Mouse (Mus musculus) embryonic facial prominence, embryonic 15.5 days (tissue): Measurements from ENCODE around the gene Szrd1. TPM values are rescaled to one million over a fixed set of nuclear protein-coding genes. Genes with fewer than 3 reads are reported as not detected.

Source experiments
- ATAC-seq: fragments of 200-750 bp; cut with Nextera tagmentation; 2 replicates; pipeline ENCODE4 v1.8.0; 2017; ENCODE audit warnings: low read depth, moderate TSS enrichment; ENCODE audit not compliant: insufficient number of reproducible peaks, low FRiP score, low TSS enrichment
- H3K27ac ChIP-seq: fragments of 300-500 bp; sonication (generic); replicated peaks from 2 replicates; pipeline ENCODE4 v1.5.1; 2015; ENCODE audit warnings: mild to moderate bottlenecking, inconsistent platforms
- H3K27me3 ChIP-seq: fragments of 300-500 bp; sonication (generic); 2 replicates; pipeline ENCODE4 v1.6.1; 2015; ENCODE audit warnings: inconsistent platforms
- H3K36me3 ChIP-seq: fragments of 300-500 bp; sonication (generic); 2 replicates; pipeline ENCODE4 v1.6.1; 2015; ENCODE audit warnings: mild to moderate bottlenecking, inconsistent platforms
- H3K4me1 ChIP-seq: fragments of 300-500 bp; sonication (generic); 2 replicates; pipeline ENCODE4 v1.6.1; 2015; ENCODE audit warnings: inconsistent platforms
- H3K4me2 ChIP-seq: fragments of 300-500 bp; sonication (generic); replicated peaks from 2 replicates; pipeline ENCODE4 v1.6.1; 2015; ENCODE audit warnings: mild to moderate bottlenecking, inconsistent platforms
- H3K4me3 ChIP-seq: fragments of 300-500 bp; sonication (generic); replicated peaks from 2 replicates; pipeline ENCODE4 v1.5.1; 2015; ENCODE audit warnings: mild to moderate bottlenecking, inconsistent platforms
- H3K9ac ChIP-seq: fragments of 300-500 bp; sonication (generic); 2 replicates; pipeline ENCODE4 v1.6.1; 2015; ENCODE audit warnings: inconsistent platforms
- H3K9me3 ChIP-seq: fragments of 300-500 bp; sonication (generic); replicated peaks from 2 replicates; pipeline ENCODE4 v1.6.1; 2016; ENCODE audit warnings: inconsistent platforms
- WGBS: fragments of 180-500 bp; shearing (Covaris S2); methylation state at CpG from one replicate; pipeline ENCODE4 v1.1.7; 2015; 5-methylcytosine and 5-hydroxymethylcytosine counted together
- polyA plus RNA-seq: library from polyadenylated mRNA; unstranded; fragments of >200 nt; fragmentation: Nextera tagmentation; extraction: Ambion mirVana; gene quantifications from 2 replicates; pipeline ENCODE4 v1.2.1, GENCODE M21; 2015

The Szrd1 gene
- polyA plus RNA-seq, 1 experiment from 2014 or later, result 43.9 TPM

DNA sequence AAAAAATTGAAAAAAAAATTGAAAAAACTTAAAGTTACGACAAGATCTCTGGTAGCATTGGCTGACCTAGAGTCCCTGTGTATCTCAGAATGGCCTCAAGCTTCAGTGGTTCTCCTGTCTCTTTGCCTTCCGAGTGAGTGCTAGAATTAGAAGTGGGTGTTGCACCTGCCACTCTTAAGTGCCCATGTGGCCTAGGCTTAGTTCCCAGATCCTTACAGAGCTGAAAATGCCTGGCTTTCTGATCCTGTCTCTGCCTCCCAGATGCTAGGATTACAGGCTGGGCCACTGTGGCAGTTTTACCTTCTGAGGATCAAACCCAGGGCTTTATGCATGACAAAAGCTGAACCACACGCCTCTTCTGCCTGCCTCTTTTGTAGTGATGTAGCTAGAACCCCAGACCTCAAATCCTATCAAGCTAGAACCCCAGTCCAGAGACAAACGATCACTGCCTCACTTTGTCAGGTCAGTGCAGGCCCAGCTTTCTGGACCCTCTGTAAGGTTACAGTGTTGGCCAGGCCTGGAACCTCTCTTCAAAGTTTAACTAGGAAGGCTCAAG lies 75.4 kb downstream of the Szrd1 start:
- Histone ChIP-seq H3K27me3 (no peaks in the 10 kb centered on the region), H3K4me1 (peaks cover 22% of the 10 kb centered on the region)
- 84% methylated on average over 4 of the region's 4 CpGs for whole genome bisulfite sequencing

More for the DNA sequence above, 75.4 kb downstream of the Szrd1 start:
- Histone ChIP-seq H3K9me3 (no peaks in the 10 kb centered on the region), H3K4me2 (no peak overlapping the region), H3K27ac (no peak overlapping the region), H3K4me3 (no peak overlapping the region), H3K9ac (no peak overlapping the region), H3K36me3 (peaks cover 39% of the 10 kb centered on the region)
- ATAC-seq, result no peak

Other genes starting within 250 kb of the Szrd1 start
- gene Padi2, start 233.4 kb downstream of the Szrd1 start, polyA plus RNA-seq, result 15.3 and 21.4 TPM in 2 replicates
- 356 and 362 TPM in 2 replicates for gene Sdhb, start 178.6 kb downstream of the Szrd1 start, polyA plus RNA-seq
- 47.2 and 48.1 TPM in 2 replicates for gene Atp13a2, start 152.9 kb downstream of the Szrd1 start, polyA plus RNA-seq
- 923 and 969 TPM in 2 replicates for gene Mfap2, start 129.4 kb downstream of the Szrd1 start, polyA plus RNA-seq
- gene Crocc, start 79.2 kb downstream of the Szrd1 start, polyA plus RNA-seq, result 6.9 and 7.0 TPM in 2 replicates
- gene Necap2, start 61.4 kb downstream of the Szrd1 start, polyA plus RNA-seq, result 88.0 and 93.4 TPM in 2 replicates
- 0.20 and 0.28 TPM in 2 replicates for gene Spata21, start 51.4 kb downstream of the Szrd1 start, polyA plus RNA-seq
- 23.7 and 25.8 TPM in 2 replicates for gene Fbxo42, start 8.1 kb upstream of the Szrd1 start, polyA plus RNA-seq
- gene Rsg1, start 74.2 kb upstream of the Szrd1 start, polyA plus RNA-seq, result 6.8 and 8.1 TPM in 2 replicates
- gene Arhgef19, start 99.7 kb upstream of the Szrd1 start, polyA plus RNA-seq, result 25.6 and 27.7 TPM in 2 replicates
- 7.4 and 7.6 TPM in 2 replicates for gene Epha2, start 161.5 kb upstream of the Szrd1 start, polyA plus RNA-seq
- 3.6 and 4.3 TPM in 2 replicates for gene Fam131c, start 228.4 kb upstream of the Szrd1 start, polyA plus RNA-seq